Mouse (Mus musculus) E14TG2a.4 (cell line): ENCODE measurements around the gene Snx11.
"Not testable (repeated sequence)": the region's sequence is repeated elsewhere in the genome, so short reads cannot be mapped to it uniquely, and the experiment has no call there.

Source experiments
- H3K27me3 ChIP-seq: 2 replicates; pipeline ENCODE4 v1.6.1; 2014; ENCODE audit warnings: low read length, control low read depth; ENCODE audit not compliant: insufficient read depth
- H3K36me3 ChIP-seq: 2 replicates; pipeline ENCODE4 v1.6.1; 2014; ENCODE audit warnings: low read length, control low read depth; ENCODE audit not compliant: insufficient read depth
- H3K4me1 ChIP-seq: replicated peaks from 2 replicates; pipeline ENCODE4 v1.6.1; 2014; ENCODE audit warnings: low read depth, low read length, control low read depth
- H3K4me3 ChIP-seq: replicated peaks from 2 replicates; pipeline ENCODE4 v1.5.1; 2014; ENCODE audit warnings: mild to moderate bottlenecking, low read length
- H3K9me3 ChIP-seq: 2 replicates; pipeline ENCODE4 v1.6.1; 2014; ENCODE audit warnings: low read length, control low read depth
- CTCF ChIP-seq: conservative IDR thresholded peaks from 2 replicates; pipeline ENCODE4 v1.5.1; 2014; ENCODE audit warnings: low read length
- NANOG ChIP-seq: IDR thresholded peaks from 2 replicates; pipeline ENCODE4 v1.6.1; 2014; ENCODE audit warnings: borderline replicate concordance, low read length, mixed read lengths
- POU5F1 ChIP-seq: IDR thresholded peaks from 2 replicates; pipeline ENCODE4 v1.6.1; 2014; ENCODE audit warnings: low read length, borderline replicate concordance

Snx11 gene

DNA sequence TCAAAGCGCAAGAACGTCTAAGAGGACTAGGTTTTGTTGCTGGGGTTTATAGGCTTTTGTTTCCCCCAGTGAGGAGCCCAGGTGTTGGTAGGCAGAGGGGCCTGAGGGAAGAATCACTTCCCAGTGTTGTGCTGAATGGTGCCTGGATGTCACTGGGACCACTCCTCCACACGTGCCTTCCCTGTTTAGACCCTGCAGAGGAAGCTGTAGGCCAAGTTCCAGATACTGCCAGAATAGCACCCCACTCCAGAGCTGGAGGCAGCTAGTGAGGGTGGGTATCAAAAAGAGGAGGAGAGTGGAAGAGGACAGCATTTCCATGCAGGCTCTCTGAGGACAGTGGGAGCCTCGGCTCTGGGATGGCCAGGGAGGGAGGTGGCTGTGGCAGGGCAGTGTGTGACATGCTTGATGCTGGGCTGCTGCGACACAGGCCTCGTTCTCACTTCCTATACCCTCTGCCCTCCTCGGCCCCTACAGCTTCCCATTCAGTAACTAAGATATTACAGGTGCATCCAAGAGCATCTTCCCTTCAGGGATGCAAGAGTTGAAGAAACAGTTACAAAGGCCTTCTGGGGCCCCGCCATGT lies 40.9 kb upstream of the Snx11 start:
- Histone ChIP-seq H3K9me3 (no peaks in the 10 kb centered on the region), H3K4me1 (peaks cover 99% of the 10 kb centered on the region)
- TF ChIP-seq NANOG (no peak), CTCF (no peak), POU5F1 (no peak)

DNA sequence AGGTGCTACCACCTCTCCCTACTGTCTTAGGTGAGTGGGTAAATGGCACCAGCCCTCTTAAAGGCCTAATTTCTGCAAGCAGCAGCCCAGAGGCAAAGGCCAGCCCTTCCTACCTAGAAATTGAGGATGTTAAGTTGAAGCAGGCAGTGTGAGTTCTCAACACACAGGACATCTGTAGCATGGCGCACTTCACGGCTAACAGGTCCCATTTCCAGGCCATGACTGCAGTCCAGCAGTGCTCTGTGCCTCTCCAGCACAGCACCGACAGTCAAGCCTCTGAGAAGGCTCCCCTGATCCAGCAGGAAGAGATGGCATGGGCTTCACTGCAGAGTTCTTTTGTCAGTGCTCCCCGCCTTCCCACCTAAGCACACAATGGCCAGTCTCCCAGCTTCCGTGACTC lies 39.6 kb upstream of the Snx11 start:
- no peak for TF ChIP-seq NANOG
- TF ChIP-seq CTCF, result no peak
- no peaks in the 10 kb centered on the region for H3K27me3 ChIP-seq
- no peaks in the 10 kb centered on the region for H3K9me3 ChIP-seq
- H3K4me1 ChIP-seq, result peaks cover 97% of the 10 kb centered on the region
- H3K36me3 ChIP-seq, result peaks cover 99% of the 10 kb centered on the region
- no peak overlapping the region; the same call in 1 of the 2 replicates for H3K4me3 ChIP-seq

More for the DNA sequence above, 40.9 kb upstream of the Snx11 start:
- Histone ChIP-seq H3K27me3 (no peaks in the 10 kb centered on the region), H3K4me3 (peak overlapping the region; percentile 62), H3K36me3 (peaks cover 99% of the 10 kb centered on the region)

DNA sequence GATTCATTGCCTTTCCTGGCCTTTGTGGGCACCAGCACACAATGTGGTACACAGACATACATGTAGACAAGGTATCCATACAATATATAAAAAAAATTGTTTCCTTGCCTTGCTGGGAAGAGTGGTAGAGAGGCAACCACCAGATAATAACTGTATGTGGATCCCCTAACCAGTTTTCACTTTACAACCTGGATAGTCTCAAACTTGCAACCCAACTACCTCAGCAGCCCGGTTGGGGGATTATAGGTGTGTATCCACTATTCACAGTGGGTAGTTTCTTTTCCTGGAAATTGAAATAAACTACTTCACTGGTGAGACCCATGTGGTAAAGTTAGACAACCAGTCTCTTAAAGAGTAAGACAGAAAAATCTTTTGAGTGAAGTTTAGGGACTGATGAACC lies 39.1 kb upstream of the Snx11 start:
- Histone ChIP-seq H3K36me3 (peaks cover 99% of the 10 kb centered on the region), H3K4me3 (no peak overlapping the region), H3K27me3 (no peaks in the 10 kb centered on the region), H3K9me3 (no peaks in the 10 kb centered on the region), H3K4me1 (peaks cover 94% of the 10 kb centered on the region)
- no peak for TF ChIP-seq NANOG
- TF ChIP-seq POU5F1, result no peak
- no peak for TF ChIP-seq CTCF

DNA sequence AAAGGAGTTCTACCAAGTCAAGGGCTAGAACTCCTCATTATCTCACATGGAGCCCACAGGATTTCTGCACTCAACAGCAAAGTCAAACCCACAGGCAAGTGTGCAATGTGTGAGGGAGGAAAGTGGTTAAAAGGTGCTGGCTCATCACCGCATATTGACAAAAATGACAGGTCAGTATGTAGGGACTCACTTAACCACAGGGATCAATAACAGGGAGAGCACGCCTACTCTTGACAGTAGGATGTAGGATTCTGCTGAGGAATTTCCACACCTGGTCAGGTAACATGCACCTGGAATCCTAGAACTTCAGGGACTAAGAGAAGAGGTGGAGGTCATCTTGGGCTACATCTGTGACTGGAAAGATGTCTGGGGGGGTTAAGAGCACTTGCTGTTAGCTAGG lies 38.5 kb upstream of the Snx11 start:
- TF ChIP-seq NANOG (no peak), POU5F1 (no peak), CTCF (no peak)

DNA sequence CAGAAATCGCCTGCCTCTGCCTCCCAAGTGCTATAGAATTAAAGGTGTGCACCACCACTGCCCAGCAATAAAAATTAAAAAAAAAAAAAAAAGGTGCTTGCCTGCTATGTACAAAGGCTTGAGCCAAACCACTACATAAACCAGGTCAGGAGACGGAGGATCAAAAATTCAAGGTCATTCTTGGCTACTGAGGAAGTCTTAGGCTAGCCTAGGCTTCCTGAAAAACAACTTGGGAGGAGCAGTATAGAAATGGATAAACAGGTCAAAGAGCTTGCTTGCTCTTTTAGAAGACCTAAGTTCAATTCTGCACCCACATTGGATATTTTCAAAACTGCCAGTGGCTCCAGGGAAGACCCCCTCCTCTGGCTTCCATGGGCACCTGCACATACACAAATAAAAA lies 37.1 kb upstream of the Snx11 start:
- Histone ChIP-seq H3K4me3 (no peak overlapping the region), H3K9me3 (no peaks in the 10 kb centered on the region), H3K27me3 (no peaks in the 10 kb centered on the region), H3K36me3 (peaks cover 99% of the 10 kb centered on the region), H3K4me1 (peaks cover 79% of the 10 kb centered on the region)
- no peak for TF ChIP-seq POU5F1

More for the DNA sequence above, 38.5 kb upstream of the Snx11 start:
- H3K4me3 ChIP-seq, result no peak overlapping the region
- peaks cover 99% of the 10 kb centered on the region for H3K36me3 ChIP-seq
- H3K27me3 ChIP-seq, result no peaks in the 10 kb centered on the region
- H3K9me3 ChIP-seq, result no peaks in the 10 kb centered on the region
- peaks cover 88% of the 10 kb centered on the region for H3K4me1 ChIP-seq

DNA sequence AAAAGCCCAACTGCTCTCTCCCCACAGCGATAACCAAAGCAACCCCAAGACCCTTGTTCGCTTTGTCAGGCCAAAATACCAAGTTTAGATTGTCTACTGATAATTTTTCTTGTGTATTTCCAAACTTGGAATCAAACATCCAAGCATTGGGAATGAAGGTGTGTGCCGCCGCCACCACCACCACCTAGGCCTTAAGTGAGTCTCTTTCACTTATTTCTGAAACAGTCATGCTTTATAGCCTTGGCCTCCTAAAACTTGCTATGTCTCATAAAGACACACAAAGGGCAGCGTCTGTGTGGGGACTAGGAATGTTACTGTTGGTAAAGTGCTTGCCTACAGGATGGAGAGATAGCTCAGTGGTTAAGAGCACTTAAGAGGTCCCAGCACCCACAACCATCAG lies 36.6 kb upstream of the Snx11 start:
- Histone ChIP-seq H3K27me3 (no peaks in the 10 kb centered on the region), H3K4me3 (no peak overlapping the region), H3K4me1 (peaks cover 79% of the 10 kb centered on the region), H3K9me3 (no peaks in the 10 kb centered on the region), H3K36me3 (peaks cover 99% of the 10 kb centered on the region)
- TF ChIP-seq NANOG, result no peak
- TF ChIP-seq POU5F1, result no peak
- no peak for TF ChIP-seq CTCF

DNA sequence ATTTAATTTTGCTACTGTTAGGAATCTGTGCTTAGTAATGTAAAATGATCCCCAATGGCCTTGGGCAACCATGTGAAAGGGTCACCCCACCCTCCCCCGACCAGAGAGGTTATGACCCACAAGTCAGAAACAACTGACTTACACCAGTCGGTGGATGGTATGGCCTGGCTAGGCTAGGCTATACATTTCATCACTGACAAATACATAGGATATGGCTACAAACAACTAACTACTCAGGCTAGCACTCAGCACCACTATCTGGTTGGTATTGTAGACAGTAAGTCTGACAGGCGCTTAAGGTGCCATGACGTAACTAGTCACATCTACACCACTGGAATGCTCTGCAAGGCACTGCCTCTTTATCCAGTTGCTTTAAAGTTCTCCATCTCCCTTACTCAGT lies 36.1 kb upstream of the Snx11 start:
- H3K4me1 ChIP-seq, result peaks cover 79% of the 10 kb centered on the region
- no peaks in the 10 kb centered on the region for H3K9me3 ChIP-seq
- no peak overlapping the region for H3K4me3 ChIP-seq
- H3K36me3 ChIP-seq, result peaks cover 99% of the 10 kb centered on the region
- no peaks in the 10 kb centered on the region for H3K27me3 ChIP-seq
- no peak for TF ChIP-seq CTCF
- no peak for TF ChIP-seq POU5F1

DNA sequence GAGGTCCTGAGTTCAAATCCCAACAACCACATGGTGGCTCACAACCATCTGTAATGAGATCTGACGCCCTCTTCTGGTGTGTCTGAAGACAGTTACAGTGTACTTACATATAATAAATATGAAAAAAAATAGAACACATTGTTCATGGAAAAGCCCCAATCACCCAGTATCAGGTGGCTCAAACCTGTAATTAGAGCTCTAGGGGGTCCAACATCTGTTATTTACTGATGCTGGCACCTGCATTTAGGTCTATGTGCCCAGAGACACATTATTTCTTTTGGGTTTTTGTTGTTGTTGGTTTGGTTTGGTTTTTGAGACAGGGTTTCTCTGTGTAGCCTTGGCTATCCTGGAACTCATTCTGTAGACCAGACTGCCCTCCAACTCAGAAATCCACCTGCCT lies 33.8 kb upstream of the Snx11 start:
- Histone ChIP-seq H3K4me1 (peaks cover 67% of the 10 kb centered on the region), H3K36me3 (peaks cover 99% of the 10 kb centered on the region)
- H3K9me3 ChIP-seq, H3K4me3 ChIP-seq, H3K27me3 ChIP-seq: not testable (repeated sequence)

DNA sequence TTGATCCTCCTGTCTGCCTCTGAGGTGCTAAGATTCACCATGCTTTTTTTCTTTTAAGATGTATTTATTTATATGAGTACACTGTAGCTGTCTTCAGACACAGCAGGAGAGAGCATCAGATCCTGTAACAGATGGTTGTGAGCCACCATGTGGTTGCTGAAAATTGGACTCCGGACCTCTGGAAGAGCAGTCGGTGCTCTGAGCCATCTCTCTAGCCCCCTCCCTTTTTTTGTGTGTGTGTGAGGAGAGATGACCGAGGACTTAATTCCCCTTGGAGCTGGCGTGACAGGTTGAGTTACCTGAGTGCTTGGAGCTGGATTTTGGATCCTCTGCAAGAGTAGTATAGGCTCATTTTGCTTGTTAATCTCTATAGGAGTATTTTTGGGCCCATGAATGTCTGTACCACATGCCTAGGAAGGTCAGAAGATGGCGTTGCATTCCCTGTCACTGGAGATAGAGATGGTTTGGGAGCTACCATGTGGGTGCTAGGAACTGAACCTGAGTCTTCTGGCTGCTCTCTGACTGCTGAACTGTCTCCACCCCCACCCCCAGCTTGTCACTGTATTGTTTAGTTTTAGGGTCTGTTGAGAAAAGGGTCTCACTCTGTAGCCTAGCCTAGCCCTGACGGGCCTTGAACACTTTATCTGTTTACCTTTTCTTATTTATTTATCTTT lies 32.3 kb upstream of the Snx11 start:
- Histone ChIP-seq H3K4me1 (peaks cover 67% of the 10 kb centered on the region), H3K9me3 (no peaks in the 10 kb centered on the region), H3K36me3 (peaks cover 99% of the 10 kb centered on the region), H3K4me3 (no peak overlapping the region), H3K27me3 (no peaks in the 10 kb centered on the region)
- TF ChIP-seq CTCF, result no peak
- TF ChIP-seq POU5F1, result no peak
- TF ChIP-seq NANOG, result no peak
